Mouse (Mus musculus): ENCODE results near the gene Cpeb2.

DNA sequence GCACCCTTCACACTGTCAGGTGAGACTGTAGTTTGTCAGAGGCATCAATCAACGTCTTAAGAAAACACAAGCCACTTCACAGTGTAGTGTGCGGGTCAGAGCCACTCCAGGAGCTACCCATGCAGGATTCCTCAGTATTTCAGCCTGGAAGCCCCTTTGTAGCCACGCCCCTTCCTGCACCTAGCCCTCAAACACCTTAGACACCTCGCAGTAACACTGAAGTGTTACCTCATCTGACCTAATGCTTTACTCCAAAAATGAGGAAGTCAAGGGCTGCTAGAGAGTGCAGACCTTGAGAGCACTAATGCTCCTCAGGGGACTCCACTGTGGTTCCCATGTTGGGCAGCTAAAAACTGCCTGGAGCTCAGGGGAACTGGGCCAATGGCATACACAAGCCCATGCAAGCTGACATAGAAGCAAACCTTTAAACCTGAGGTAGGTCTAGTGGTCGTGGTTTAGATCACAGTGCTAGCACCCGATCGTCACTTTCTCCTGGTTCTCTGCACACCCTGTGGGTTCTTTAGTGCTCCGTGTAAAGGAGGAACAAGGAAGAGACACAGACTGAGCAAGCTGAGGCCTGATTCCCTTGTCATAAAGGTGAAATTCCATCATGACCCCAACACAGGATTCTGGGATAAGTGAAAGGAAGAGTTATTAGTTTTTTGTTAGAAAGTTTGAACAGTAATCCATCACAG, 56.9 kb downstream of the Cpeb2 start:
- TF ChIP-seq CTCF (IDR thresholded peaks at IDR 0.05; ENCODE audit: low read depth) = no peak
- TF ChIP-seq EP300 (optimal IDR thresholded peaks at IDR 0.05) = no peak
